In genomic region chr2:178708649-178709048, GRCm38 (mm10) we compare ENCODE assay signal across 18 mouse cellular contexts.
"Had no signal": no experiment of that assay in that cellular context is flagged by ENCODE, and none has a peak within 500 bp of the region (broad histone marks: within the 10 kb centered on the region; RNA-seq: fewer than 3 reads in every experiment).

No protein-coding gene starts in this region.

- H3K4me2 ChIP-seq: kidney, embryonic 15.5 days; limb, embryonic 12.5 days; limb, embryonic 15.5 days; liver, embryonic 12.5 days; liver, embryonic 15.5 days; lung, embryonic 15.5 days; midbrain, embryonic 11.5 days had no signal

- H3K27me3 ChIP-seq: kidney, embryonic 15.5 days; limb, embryonic 12.5 days; limb, embryonic 15.5 days; liver, embryonic 12.5 days; liver, embryonic 15.5 days; lung, embryonic 15.5 days; megakaryocyte, embryonic 14.5 days had no signal

- H3K4me3 ChIP-seq: kidney, embryonic 15.5 days; limb, embryonic 12.5 days; limb, embryonic 15.5 days; liver, embryonic 12.5 days; liver, embryonic 15.5 days; lung, embryonic 15.5 days; megakaryocyte, embryonic 14.5 days had no signal

- H3K27ac ChIP-seq: kidney, embryonic 15.5 days; limb, embryonic 12.5 days; limb, embryonic 15.5 days; liver, embryonic 12.5 days; liver, embryonic 15.5 days; lung, embryonic 15.5 days had no signal

- H3K4me1 ChIP-seq: limb, embryonic 15.5 days; liver, embryonic 12.5 days; liver, embryonic 15.5 days; lung, embryonic 15.5 days; megakaryocyte, embryonic 14.5 days had no signal

- H3K9me3 ChIP-seq: kidney, embryonic 15.5 days; limb, embryonic 12.5 days; limb, embryonic 15.5 days; liver, embryonic 12.5 days; liver, embryonic 15.5 days; lung, embryonic 15.5 days had no signal

- H3K36me3 ChIP-seq: kidney, embryonic 15.5 days; limb, embryonic 12.5 days; limb, embryonic 15.5 days; liver, embryonic 12.5 days; liver, embryonic 15.5 days; lung, embryonic 15.5 days had no signal

- H3K9ac ChIP-seq: kidney, embryonic 15.5 days; limb, embryonic 12.5 days; limb, embryonic 15.5 days; liver, embryonic 12.5 days; liver, embryonic 15.5 days; lung, embryonic 15.5 days had no signal

- DNase-seq: kidney, adult 8-10 months; kidney, postnatal 10 days; kidney, postnatal 4 days; left cerebral cortex, postnatal 4 days; lung, adult 18-20 months; lung, postnatal 10 days; lung, postnatal 36 days; midbrain, embryonic 14.5 days; thymus, adult 18-20 months; thymus, postnatal 36 days had no signal
